Mouse (Mus musculus): ENCODE data around the gene Dpf2. TPM values are rescaled to one million over a fixed set of nuclear protein-coding genes. Genes with fewer than 3 reads are reported as not detected.
"Not testable (repeated sequence)": the region's sequence is repeated elsewhere in the genome, so short reads cannot be mapped to it uniquely, and the experiment has no call there.

Gene Dpf2
- polyA plus RNA-seq, 1 experiment, result 103 TPM

DNA sequence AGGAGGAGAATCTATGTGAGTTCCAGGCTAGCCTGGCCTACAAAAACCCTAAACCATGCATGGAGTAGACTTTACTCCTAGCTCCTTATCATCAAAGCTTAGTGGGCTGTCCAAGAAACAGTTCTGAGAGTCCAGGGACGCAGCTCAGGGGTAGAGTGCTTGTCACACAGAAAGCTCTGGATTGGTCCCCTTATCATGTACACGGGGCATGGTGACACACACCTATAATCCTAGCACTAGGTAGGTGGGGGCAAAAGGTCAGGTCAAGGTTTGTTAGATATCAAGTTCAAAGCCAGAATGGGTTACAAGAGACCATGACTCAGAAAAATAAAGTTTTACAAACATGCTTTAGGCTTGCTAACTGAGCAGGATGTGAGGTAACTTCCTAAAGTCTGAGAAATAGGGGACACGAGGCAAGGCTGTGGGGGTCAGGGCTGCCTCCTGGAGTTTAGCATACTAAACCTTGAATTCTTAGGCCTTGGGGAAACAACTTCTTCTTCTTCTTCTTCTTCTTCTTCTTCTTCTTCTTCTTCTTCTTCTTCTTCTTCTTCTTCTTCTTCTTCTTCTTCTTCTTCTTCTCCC is 25.5 kb downstream of the Dpf2 start:
- Histone ChIP-seq H3K4me1 (ENCODE audit: control insufficient read depth, insufficient read depth, low read length) (no peaks in the 10 kb centered on the region), H3K4me3 (replicated peaks; ENCODE audit: extremely low read depth, low read depth, low read length) (no peak overlapping the region)
- WGBS, result 64% methylated on average over 3 of the region's 3 CpGs
- TF ChIP-seq POLR2A (IDR thresholded peaks at IDR 0.05; ENCODE audit: borderline replicate concordance, extremely low read depth, low read depth, low read length) (no peak), CTCF (IDR thresholded peaks at IDR 0.05; ENCODE audit: insufficient read depth, low read length) (no peak)
- no peak for DNase-seq

DNA sequence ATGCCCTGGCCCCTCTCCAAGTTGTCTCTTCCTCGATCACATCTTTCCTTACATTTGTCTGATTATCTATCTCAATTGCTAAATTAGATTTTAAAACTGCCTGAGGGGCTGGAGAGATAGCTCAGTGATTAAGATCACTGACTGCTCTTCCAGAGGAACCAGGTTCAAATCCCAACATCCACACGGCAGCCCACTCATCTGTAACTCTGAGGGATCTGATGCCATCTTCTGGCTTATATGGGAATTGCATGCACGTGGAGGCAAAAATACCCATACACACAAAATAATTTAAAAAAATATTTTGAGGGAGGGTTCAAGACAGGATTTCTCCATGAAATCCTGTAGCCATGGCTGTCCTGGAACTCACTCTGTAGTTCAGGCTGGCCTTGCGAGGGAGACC is 27.0 kb downstream of the Dpf2 start:
- Histone ChIP-seq H3K4me3 (replicated peaks; ENCODE audit: extremely low read depth, low read depth, low read length) (no peak overlapping the region), H3K4me1 (ENCODE audit: control insufficient read depth, insufficient read depth, low read length) (no peaks in the 10 kb centered on the region)
- 58% methylated on average over 4 of the region's 4 CpGs for WGBS
- DNase-seq, result no peak
- TF ChIP-seq CTCF (IDR thresholded peaks at IDR 0.05; ENCODE audit: insufficient read depth, low read length) (no peak; the same call in 1 of the 2 replicates), POLR2A (IDR thresholded peaks at IDR 0.05; ENCODE audit: borderline replicate concordance, extremely low read depth, low read depth, low read length) (no peak)

DNA sequence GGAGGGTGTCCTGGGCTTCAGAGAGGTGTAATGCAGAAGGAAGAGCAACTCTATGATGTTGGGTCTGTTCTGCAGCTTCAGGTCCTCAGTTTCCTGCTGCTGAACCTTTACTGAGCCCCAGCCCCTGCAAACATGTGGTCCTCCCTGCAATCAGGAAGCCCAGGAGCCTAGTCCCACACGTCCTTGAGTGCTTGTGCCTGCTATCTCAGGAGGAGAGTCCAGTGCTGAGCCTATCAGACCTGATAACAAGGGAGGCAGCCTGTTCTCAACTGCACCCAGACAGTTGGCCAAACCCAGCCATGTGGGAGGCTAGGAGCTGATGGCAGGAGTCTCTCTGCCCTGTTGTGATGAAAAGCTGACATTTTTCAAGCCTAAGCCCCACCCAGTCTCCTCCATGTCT is 28.9 kb downstream of the Dpf2 start:
- no peak overlapping the region for H3K4me3 ChIP-seq (replicated peaks; ENCODE audit: extremely low read depth, low read depth, low read length)
- no peaks in the 10 kb centered on the region; the same call in 1 of the 2 replicates for H3K4me1 ChIP-seq (ENCODE audit: control insufficient read depth, insufficient read depth, low read length)
- WGBS, result 61% methylated on average over 1 of the region's 1 CpGs
- no peak for DNase-seq
- no peak for TF ChIP-seq POLR2A (IDR thresholded peaks at IDR 0.05; ENCODE audit: borderline replicate concordance, extremely low read depth, low read depth, low read length)
- TF ChIP-seq CTCF (IDR thresholded peaks at IDR 0.05; ENCODE audit: insufficient read depth, low read length), result no peak

DNA sequence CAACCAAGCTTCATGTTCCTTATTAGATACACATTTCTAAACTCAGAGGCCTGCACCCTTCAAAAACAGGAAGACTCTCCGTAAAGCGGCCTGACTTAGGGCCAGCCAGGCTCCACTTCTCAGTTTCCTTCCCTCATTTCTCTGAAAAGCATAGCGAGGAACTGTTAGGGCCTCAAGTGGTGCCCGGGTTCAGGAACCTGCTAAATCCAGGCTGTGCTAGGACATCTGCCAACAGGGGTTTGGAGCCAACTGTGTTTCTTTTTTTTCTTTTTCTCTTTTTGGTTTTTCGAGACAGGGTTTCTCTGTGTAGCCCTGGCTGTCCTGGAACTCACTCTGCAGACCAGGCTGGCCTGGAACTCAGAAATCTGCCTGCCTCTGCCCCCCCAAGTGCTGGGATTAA is 30.7 kb downstream of the Dpf2 start:
- not testable (repeated sequence) for H3K4me1 ChIP-seq (ENCODE audit: control insufficient read depth, insufficient read depth, low read length); H3K4me3 ChIP-seq (replicated peaks; ENCODE audit: extremely low read depth, low read depth, low read length); DNase-seq
- WGBS, result 53% methylated on average over 5 of the region's 5 CpGs

DNA sequence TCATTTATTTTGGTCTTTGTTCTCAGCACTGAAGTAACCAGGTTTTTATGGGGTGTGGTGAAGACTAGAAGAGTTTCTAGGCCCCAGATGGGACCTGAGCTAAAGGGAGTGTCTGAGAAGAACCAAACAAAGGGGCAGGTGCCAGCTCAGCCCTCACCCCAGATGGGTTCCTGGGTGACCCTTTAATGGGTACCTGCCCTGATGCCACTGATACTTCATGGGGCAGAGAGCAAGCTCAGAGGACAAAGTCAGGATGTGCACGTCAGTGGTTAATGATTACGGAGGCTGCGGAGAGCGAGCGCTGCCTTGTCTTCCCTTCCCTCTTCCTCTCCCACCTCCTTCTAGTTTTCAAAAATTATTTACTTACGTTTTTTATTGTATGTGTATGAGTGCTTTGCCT is 31.7 kb downstream of the Dpf2 start:
- Histone ChIP-seq H3K4me1 (ENCODE audit: control insufficient read depth, insufficient read depth, low read length) (peaks cover 5% of the 10 kb centered on the region), H3K4me3 (replicated peaks; ENCODE audit: extremely low read depth, low read depth, low read length) (no peak overlapping the region)
- WGBS, result 92% methylated on average over 6 of the region's 6 CpGs
- TF ChIP-seq POLR2A (IDR thresholded peaks at IDR 0.05; ENCODE audit: borderline replicate concordance, extremely low read depth, low read depth, low read length), result no peak
- no peak for TF ChIP-seq CTCF (IDR thresholded peaks at IDR 0.05; ENCODE audit: insufficient read depth, low read length)
- DNase-seq, result no peak

DNA sequence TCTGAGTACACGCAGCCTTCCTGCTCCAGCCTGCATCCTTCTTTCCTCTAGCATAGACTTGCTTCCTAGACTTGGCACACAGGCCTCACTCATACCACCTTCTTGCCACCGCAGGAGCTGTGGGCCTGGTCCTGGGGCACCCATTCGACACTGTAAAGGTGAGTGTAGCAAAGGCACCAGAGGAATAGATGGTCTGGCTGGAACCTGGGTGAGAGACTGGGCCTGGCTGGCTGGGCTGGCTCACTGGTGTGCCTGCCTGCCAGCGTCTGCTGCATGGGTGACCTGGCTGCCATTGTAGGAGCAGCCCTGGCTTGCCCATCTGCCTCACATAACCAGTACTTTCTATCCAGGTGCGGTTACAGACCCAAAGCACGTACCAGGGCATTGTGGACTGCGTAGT is 33.1 kb downstream of the Dpf2 start:
- no peak for DNase-seq
- TF ChIP-seq POLR2A (IDR thresholded peaks at IDR 0.05; ENCODE audit: borderline replicate concordance, extremely low read depth, low read depth, low read length), result no peak
- no peak for TF ChIP-seq CTCF (IDR thresholded peaks at IDR 0.05; ENCODE audit: insufficient read depth, low read length)
- Histone ChIP-seq H3K4me3 (replicated peaks; ENCODE audit: extremely low read depth, low read depth, low read length) (no peak overlapping the region), H3K4me1 (ENCODE audit: control insufficient read depth, insufficient read depth, low read length) (peaks cover 5% of the 10 kb centered on the region)
- WGBS, result 94% methylated on average over 7 of the region's 7 CpGs

DNA sequence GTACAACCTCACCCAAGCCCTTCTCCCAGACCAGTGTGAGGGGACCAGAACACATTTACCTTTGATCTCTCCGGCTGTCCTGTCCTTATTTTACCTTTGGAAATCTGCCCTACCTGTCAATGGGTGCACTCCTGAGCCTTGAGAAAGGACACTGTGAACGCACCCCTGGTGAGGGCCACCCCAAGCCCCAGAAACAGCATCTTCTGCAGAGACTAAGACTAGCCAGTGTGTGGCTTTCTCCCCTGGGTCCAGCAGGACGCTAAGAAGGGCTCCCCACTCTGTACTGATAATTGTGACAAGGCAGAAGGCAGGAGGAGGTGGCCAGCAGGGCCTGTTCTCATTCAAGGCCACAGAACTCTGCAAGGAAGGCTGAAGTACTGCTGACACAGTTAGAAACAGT is 33.9 kb downstream of the Dpf2 start:
- no peak for DNase-seq
- TF ChIP-seq POLR2A (IDR thresholded peaks at IDR 0.05; ENCODE audit: borderline replicate concordance, extremely low read depth, low read depth, low read length), result no peak
- TF ChIP-seq CTCF (IDR thresholded peaks at IDR 0.05; ENCODE audit: insufficient read depth, low read length), result no peak
- H3K4me1 ChIP-seq (ENCODE audit: control insufficient read depth, insufficient read depth, low read length), result peaks cover 9% of the 10 kb centered on the region
- 61% methylated on average over 3 of the region's 3 CpGs for WGBS
- H3K4me3 ChIP-seq (replicated peaks; ENCODE audit: extremely low read depth, low read depth, low read length), result no peak overlapping the region

DNA sequence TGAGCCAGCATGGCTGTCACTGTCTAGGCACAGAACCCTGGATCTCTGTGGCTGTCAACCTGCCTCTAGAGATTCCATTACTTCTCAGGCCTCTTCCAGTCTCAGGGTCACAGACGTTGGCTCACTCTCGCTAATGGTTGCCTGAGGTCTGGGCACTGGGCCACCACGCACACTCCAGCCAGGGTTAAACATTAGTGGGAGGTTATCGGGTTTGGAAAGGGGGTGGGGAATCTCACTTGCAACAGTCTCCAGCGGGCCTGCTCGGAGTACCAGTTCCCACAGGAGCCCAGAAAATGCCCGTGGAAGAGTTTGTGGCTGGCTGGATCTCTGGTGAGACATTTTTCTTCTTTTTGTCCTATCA is 34.5 kb downstream of the Dpf2 start:
- H3K4me3 ChIP-seq (replicated peaks; ENCODE audit: extremely low read depth, low read depth, low read length), result no peak overlapping the region
- 14% methylated on average over 7 of the region's 7 CpGs for WGBS
- no peak for TF ChIP-seq POLR2A (IDR thresholded peaks at IDR 0.05; ENCODE audit: borderline replicate concordance, extremely low read depth, low read depth, low read length)
- no peak for TF ChIP-seq CTCF (IDR thresholded peaks at IDR 0.05; ENCODE audit: insufficient read depth, low read length)
- peak; percentile 60 for DNase-seq
- H3K4me1 ChIP-seq (ENCODE audit: control insufficient read depth, insufficient read depth, low read length), result peaks cover 9% of the 10 kb centered on the region

DNA sequence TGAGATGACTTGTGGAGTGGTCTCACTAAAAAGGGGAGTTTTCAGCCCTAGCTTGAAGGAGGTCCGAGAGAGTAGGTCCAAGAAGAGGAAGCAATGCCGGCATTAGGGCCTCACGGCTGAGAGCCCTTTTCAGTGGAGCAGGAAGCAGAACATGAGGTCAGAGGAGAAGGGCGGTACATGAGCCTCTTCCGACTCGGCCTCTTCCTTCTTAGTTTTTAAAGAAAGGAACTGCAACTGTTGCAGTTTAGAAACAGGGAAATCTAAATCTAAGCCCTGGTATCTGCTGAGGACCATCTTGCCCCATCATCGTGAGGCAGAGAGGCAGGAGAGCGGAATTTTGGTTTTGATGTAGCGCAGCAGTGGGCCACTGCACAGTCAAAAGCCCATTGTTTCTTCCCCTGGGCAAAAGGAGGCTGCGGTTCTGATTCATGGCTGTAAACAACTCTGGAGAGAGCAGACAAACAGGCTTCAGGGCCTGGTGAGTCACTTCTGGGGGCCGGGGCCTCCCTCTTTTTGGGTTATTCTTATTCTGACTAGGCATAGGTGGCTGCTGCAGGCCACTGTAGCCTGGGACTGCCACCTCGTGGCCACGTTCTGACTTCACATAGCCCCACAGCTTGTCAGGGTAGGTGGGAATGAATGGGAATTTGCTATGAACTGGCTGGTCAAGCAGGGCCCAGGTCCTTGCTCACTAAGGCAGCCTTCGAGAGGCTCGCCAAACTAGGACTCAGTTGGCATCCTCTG is 35.0 kb downstream of the Dpf2 start, which contains the start of gene Slc25a45:
Gene Slc25a45, plus strand, starts transcription at position 191 of the 744 bp plus-strand sequence.
- Histone ChIP-seq H3K4me1 (ENCODE audit: control insufficient read depth, insufficient read depth, low read length) (peaks cover 14% of the 10 kb centered on the region), H3K4me3 (replicated peaks; ENCODE audit: extremely low read depth, low read depth, low read length) (peak within 1 kb of the TSS; percentile 65)
- DNase-seq, result peak; percentile 70
- peak; percentile 88 for TF ChIP-seq CTCF (IDR thresholded peaks at IDR 0.05; ENCODE audit: insufficient read depth, low read length)
- peak; percentile 60; the same call in 1 of the 2 replicates for TF ChIP-seq POLR2A (IDR thresholded peaks at IDR 0.05; ENCODE audit: borderline replicate concordance, extremely low read depth, low read depth, low read length)
- 15% methylated on average over 15 of the region's 15 CpGs for WGBS

DNA sequence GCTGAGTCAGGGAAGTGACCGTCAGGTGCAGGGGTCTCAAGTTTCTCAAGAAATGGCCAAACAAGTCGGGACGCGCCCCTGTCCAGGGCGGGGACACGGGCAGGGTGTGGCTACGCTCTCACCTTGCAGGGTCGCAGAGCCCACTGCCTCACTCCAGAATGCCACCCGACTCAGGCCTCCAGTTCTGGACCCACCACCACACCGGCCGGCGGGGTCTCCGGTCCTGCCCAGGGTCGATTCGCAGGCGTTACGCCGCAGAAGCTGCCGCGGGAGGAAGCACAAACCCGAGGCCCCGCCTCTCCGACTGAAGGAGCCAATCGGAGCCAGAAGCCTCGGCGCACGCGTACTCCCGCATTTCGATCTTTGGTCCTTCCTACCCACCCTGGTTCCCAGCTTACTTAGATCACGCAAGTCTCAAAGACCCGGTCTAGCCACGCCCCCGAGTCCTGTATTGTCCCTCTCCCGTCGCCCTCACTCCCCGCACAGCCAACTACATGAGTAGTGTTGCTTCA is 37.8 kb downstream of the Dpf2 start, which contains the start of gene Frmd8:
Gene Frmd8, minus strand, starts transcription at position 306 of the 512 bp plus-strand sequence.
- peaks cover 26% of the 10 kb centered on the region for H3K4me1 ChIP-seq (ENCODE audit: control insufficient read depth, insufficient read depth, low read length)
- peak; percentile 92 for DNase-seq
- under 1% methylated on average over 37 of the region's 37 CpGs for WGBS
- TF ChIP-seq POLR2A (IDR thresholded peaks at IDR 0.05; ENCODE audit: borderline replicate concordance, extremely low read depth, low read depth, low read length) (peak; percentile 74; the same call in 1 of the 2 replicates), CTCF (IDR thresholded peaks at IDR 0.05; ENCODE audit: insufficient read depth, low read length) (no peak)
- peak within 1 kb of the TSS; percentile 94 for H3K4me3 ChIP-seq (replicated peaks; ENCODE audit: extremely low read depth, low read depth, low read length)
